Mouse (Mus musculus): ENCODE measurements at regions not wholly inside any gene's neighbourhood (a gene's known extent, or its start where the extent isn't known, plus 50 kb on each side); places are given as distances from the start of the nearest gene placed in this dataset.
"Not testable (repeated sequence)": the region's sequence is repeated elsewhere in the genome, so short reads cannot be mapped to it uniquely, and the experiment has no call there.

DNA sequence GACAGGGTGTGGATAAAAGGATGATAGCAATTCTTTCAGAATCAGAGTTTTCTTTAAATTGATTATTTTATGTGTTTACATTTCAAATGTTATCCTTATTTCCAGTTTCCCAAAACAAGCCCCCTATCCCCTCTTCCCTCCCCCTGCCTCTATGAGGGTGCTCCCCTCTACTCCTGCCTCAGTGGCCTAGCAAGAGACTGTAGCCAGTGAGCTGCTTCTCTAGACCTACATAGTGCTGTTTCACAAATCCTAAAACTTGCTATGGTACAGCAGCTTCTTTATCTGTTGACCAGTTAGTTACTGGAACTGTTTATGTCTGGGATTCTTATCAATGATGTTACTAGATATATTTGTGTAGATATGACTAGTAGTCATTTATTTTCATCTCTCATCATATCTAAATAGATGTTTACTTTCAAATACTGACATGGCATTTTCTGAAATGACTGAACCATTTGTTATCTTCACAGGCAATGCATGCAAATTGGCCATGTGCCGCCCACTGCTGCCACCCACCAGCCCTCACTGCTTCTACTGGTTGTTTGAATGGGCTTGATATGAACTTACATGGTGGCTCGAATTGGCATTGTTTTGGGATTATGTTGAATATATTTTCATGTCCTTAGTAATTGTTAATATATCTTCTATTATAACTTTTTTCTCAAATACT lies 150.8 kb downstream of the Olfr693 start:
- not testable (repeated sequence) for TF ChIP-seq CTCF (IDR thresholded peaks at IDR 0.05; ENCODE audit: low read depth, low read length); POLR2A (IDR thresholded peaks at IDR 0.05; ENCODE audit: extremely low read depth, insufficient read depth, low read length)

Measured in liver, adult 2 months (tissue).